Mouse (Mus musculus) myocyte (in vitro differentiated cells): ENCODE data around the gene Lrig1.

ENCODE experiments used
- MAX ChIP-seq: IDR thresholded peaks from one replicate; pipeline ENCODE4 v1.6.1; 2011; ENCODE audit warnings: low read depth, mild to moderate bottlenecking, control low read depth
- POLR2A ChIP-seq: IDR thresholded peaks from one replicate; pipeline ENCODE4 v1.6.1; 2011; ENCODE audit warnings: low read depth, mild to moderate bottlenecking, control low read depth, moderate library complexity; ENCODE audit not compliant: insufficient read length
- POLR2AphosphoS2 ChIP-seq: IDR thresholded peaks from one replicate; pipeline ENCODE4 v1.6.1; 2011; ENCODE audit warnings: low read depth, control low read depth; ENCODE audit not compliant: insufficient read length
- REST ChIP-seq: IDR thresholded peaks from one replicate; pipeline ENCODE4 v1.6.1; 2011; ENCODE audit warnings: mild to moderate bottlenecking, control low read depth, moderate library complexity; ENCODE audit not compliant: insufficient read depth, insufficient read length
- SRF ChIP-seq: IDR thresholded peaks from one replicate; pipeline ENCODE4 v1.6.1; 2011; ENCODE audit warnings: low read depth; ENCODE audit not compliant: control insufficient read depth, insufficient read length
- USF1 ChIP-seq: IDR thresholded peaks from one replicate; pipeline ENCODE4 v1.6.1; 2011; ENCODE audit warnings: low read depth, mild to moderate bottlenecking, control low read depth, moderate library complexity

DNA sequence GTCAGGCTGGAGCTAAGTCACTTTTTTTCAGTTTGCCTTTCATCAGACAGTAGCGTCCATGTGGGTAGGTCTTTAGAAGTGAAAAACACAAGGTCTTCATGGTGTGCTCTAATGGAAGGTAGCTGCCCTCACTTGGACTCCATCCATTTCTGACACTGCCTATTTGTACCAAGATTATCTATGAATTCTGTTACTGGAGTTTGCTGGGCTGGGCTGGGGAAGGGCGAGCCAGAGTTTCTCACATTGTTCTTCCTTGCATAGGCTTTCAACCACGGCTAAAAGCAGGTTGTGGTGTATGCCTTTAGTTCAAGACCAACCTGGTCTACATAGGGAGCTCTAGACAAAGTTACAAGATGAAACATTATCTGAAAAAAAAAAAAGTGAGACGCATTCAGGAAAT is 115.0 kb downstream of the Lrig1 start:
- TF ChIP-seq MAX: no peak
- no peak for TF ChIP-seq POLR2A
- no peak for TF ChIP-seq USF1
- no peak for TF ChIP-seq REST
- no peak for TF ChIP-seq POLR2AphosphoS2
- no peak for TF ChIP-seq SRF
